Mouse (Mus musculus) ES-E14 (cell line): ENCODE results near the gene Cass4. TPM values are rescaled to one million over a fixed set of nuclear protein-coding genes. Genes with fewer than 3 reads are reported as not detected.

Experiments
- DNase-seq: peaks from one replicate; pipeline ENCODE4 v3.0.0-alpha.2; 2013; ENCODE audit warnings: low read depth, low spot score
- H3K27ac ChIP-seq: 2 replicates; pipeline ENCODE4 v1.5.1; 2012; ENCODE audit warnings: low read depth, mild to moderate bottlenecking, low read length, moderate library complexity, mixed read lengths; ENCODE audit not compliant: poor library complexity, insufficient read depth, severe bottlenecking
- H3K36me3 ChIP-seq: 2 replicates; pipeline ENCODE4 v1.6.1; 2012; ENCODE audit warnings: mild to moderate bottlenecking, low read length, moderate library complexity, mixed read lengths; ENCODE audit not compliant: control insufficient read depth, poor library complexity, insufficient read depth, severe bottlenecking
- H3K4me1 ChIP-seq, 2 experiments: fragments of 150-350 bp in 1 of 2; sonication (generic) in 1 of 2; 2 replicates each; pipeline ENCODE4 v1.6.1; 2012; ENCODE audit warnings: low read length in 2 of 2, mild to moderate bottlenecking in 1 of 2, mixed read lengths in 1 of 2; ENCODE audit not compliant: control insufficient read depth in 2 of 2, insufficient read depth in 2 of 2, poor library complexity in 1 of 2
- H3K4me3 ChIP-seq, 2 experiments: fragments of 150-350 bp in 1 of 2; sonication (generic) in 1 of 2; 2 replicates each; pipeline ENCODE4 v1.5.1; 2012; ENCODE audit warnings: low read length in 2 of 2, low read depth in 1 of 2, mild to moderate bottlenecking in 1 of 2, mixed read lengths in 1 of 2; ENCODE audit not compliant: insufficient read depth in 1 of 2, poor library complexity in 1 of 2, severe bottlenecking in 1 of 2
- H3K9ac ChIP-seq: 2 replicates; pipeline ENCODE4 v1.6.1; 2012; ENCODE audit warnings: low read depth, mild to moderate bottlenecking, low read length, mixed read lengths; ENCODE audit not compliant: poor library complexity, insufficient read depth, severe bottlenecking
- H3K9me3 ChIP-seq: fragments of 150-350 bp; sonication (generic); 2 replicates; pipeline ENCODE4 v1.6.1; 2012; ENCODE audit warnings: low read depth, mild to moderate bottlenecking, low read length; ENCODE audit not compliant: control insufficient read depth, insufficient read depth
- CHD2 ChIP-seq: IDR thresholded peaks from 2 replicates; pipeline ENCODE4 v1.6.1; 2014; ENCODE audit warnings: mild to moderate bottlenecking, low read depth, low read length, inconsistent platforms
- HCFC1 ChIP-seq: IDR thresholded peaks from 2 replicates; pipeline ENCODE4 v1.6.1; 2012; ENCODE audit warnings: low read length, inconsistent platforms, borderline replicate concordance; ENCODE audit not compliant: insufficient read depth
- MAFK ChIP-seq: IDR thresholded peaks from 2 replicates; pipeline ENCODE4 v1.6.1; 2014; ENCODE audit warnings: mild to moderate bottlenecking, low read depth, low read length, inconsistent platforms; ENCODE audit not compliant: insufficient read depth
- ZC3H11A ChIP-seq: IDR thresholded peaks from 2 replicates; pipeline ENCODE4 v1.6.1; 2012; ENCODE audit warnings: low read depth, mild to moderate bottlenecking, inconsistent platforms, low read length, borderline replicate concordance
- ZNF384 ChIP-seq: IDR thresholded peaks from 2 replicates; pipeline ENCODE4 v1.6.1; 2012; ENCODE audit warnings: low read depth, low read length, inconsistent platforms
- in situ Hi-C, 2 experiments: fragments of 600-800 bp; cut with MboI; formaldehyde crosslinking; loops; one replicate each; pipeline ENCODE4 v1.15.1; 2025; ENCODE audit warnings: low sequenced_read_pairs in 2 of 2, inconsistent platforms in 1 of 2; ENCODE audit not compliant: unreplicated experiment in 2 of 2
- total RNA-seq: library from RNA; depleted of rRNA; stranded (reverse); fragments of 300-350 nt; gene quantifications from 2 replicates; pipeline ENCODE4 v1.2.3, GENCODE M21; 2012

The Cass4 gene
- total RNA-seq, 1 experiment = 2.8 TPM

GRCm38 (mm10) chr2:172413894-172414293 is 20.3 kb downstream of the Cass4 start:
- Histone ChIP-seq H3K36me3 (no peaks in the 10 kb centered on the region; the same call in 1 of the 2 replicates), H3K9me3 (no peaks in the 10 kb centered on the region), H3K4me1 (peaks cover 0 to 6% of the 10 kb centered on the region in 2 experiments; a peak in 1 of 4 replicates), H3K4me3 (no peak overlapping the region), H3K27ac (no peak overlapping the region), H3K9ac (no peak overlapping the region)
- no peak for TF ChIP-seq ZNF384
- TF ChIP-seq ZC3H11A = no peak
- TF ChIP-seq MAFK = no peak
- TF ChIP-seq HCFC1 = no peak
- TF ChIP-seq CHD2 = no peak
- no peak for DNase-seq
- in situ Hi-C loops = no loop called here

DNA sequence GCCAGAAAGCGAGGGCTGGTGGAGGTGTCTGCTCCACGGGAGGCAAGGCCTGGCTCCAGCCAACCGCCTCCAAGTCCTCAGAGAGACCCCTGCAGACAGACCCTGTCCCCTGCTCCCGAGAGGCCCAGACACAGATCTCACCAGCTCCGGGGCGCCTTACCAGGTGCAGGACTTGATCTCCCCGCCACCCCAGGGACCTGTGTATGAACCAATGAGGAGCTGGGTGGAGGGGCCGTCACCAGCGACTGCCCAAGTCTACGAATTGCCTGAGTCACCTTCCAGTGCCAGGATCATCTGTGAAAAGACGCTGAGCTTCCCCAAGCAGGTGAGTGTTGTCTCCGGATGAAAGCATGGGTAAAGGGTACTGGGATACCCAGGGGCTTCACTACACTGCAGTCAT is 22.6 kb downstream of the Cass4 start:
- in situ Hi-C loops = no loop called here

GRCm38 (mm10) chr2:172416876-172417275 is 23.3 kb downstream of the Cass4 start:
- DNase-seq = no peak
- H3K27ac ChIP-seq = no peak overlapping the region
- in situ Hi-C loops = no loop called here
- no peak overlapping the region for H3K9ac ChIP-seq
- no peaks in the 10 kb centered on the region; the same call in 1 of the 2 replicates for H3K36me3 ChIP-seq
- H3K4me1 ChIP-seq = peaks cover 0 to 6% of the 10 kb centered on the region in 2 experiments; a peak in 1 of 4 replicates
- no peak for TF ChIP-seq CHD2
- no peak for TF ChIP-seq HCFC1
- TF ChIP-seq MAFK = no peak
- no peak for TF ChIP-seq ZNF384
- TF ChIP-seq ZC3H11A = no peak
- no peaks in the 10 kb centered on the region for H3K9me3 ChIP-seq
- no peak overlapping the region for H3K4me3 ChIP-seq

More for the DNA sequence above, 22.6 kb downstream of the Cass4 start:
- no peak for TF ChIP-seq ZNF384
- no peak for TF ChIP-seq ZC3H11A
- no peak for TF ChIP-seq MAFK
- no peak for TF ChIP-seq HCFC1
- no peak for TF ChIP-seq CHD2
- Histone ChIP-seq H3K9ac (no peak overlapping the region), H3K4me1 (peaks cover 0 to 6% of the 10 kb centered on the region in 2 experiments; a peak in 1 of 4 replicates), H3K4me3 (no peak overlapping the region), H3K27ac (no peak overlapping the region), H3K9me3 (no peaks in the 10 kb centered on the region), H3K36me3 (no peaks in the 10 kb centered on the region; the same call in 1 of the 2 replicates)
- DNase-seq = no peak

DNA sequence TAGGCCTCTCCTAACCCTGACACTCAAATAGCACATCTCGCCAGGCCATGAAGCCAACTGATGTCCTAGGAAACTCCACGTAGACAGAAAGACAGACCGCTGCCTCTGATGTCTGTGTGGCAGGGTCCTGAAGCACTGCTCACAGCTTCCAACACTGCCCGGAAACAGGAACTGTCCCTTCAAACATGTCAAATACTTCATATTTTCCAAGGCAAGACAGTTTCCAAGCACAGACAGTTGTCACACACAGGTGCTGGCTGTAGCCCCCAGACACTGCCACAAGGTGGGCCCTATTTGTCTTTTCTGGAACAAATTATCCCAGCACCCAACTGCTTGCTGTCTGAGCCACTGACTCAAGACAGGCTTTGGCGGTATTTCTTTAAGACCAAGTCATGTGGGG is 24.6 kb downstream of the Cass4 start:
- H3K9me3 ChIP-seq = no peaks in the 10 kb centered on the region
- in situ Hi-C loops = no loop called here
- no peak for DNase-seq

DNA sequence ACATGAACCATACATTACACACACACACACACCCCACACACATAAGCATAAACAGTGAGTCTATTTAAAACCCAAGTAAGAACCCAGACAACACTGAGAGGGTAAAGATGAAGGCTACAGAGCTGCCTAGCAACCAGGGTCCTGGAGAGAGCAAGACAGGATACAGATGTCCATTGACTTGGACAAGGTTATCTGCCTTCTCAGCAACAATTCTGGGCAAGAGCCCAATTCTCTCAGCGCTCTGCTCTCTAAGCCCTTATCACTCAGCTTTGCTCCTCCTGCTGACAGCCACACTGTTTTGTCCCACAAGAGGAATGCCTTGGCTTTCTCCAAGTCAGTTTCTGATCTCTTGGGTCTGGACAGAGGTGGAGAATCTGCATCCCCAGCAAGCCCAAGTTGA is 37.0 kb downstream of the Cass4 start:
- Histone ChIP-seq H3K9me3 (no peaks in the 10 kb centered on the region), H3K4me1 (no peaks in the 10 kb centered on the region)

More for the DNA sequence above, 24.6 kb downstream of the Cass4 start:
- TF ChIP-seq ZNF384 = no peak
- Histone ChIP-seq H3K4me3 (no peak overlapping the region), H3K9ac (no peak overlapping the region), H3K27ac (no peak overlapping the region), H3K36me3 (no peaks in the 10 kb centered on the region; the same call in 1 of the 2 replicates), H3K4me1 (peaks cover 0 to 3% of the 10 kb centered on the region in 2 experiments; a peak in 1 of 4 replicates)

More for the DNA sequence above, 37.0 kb downstream of the Cass4 start:
- TF ChIP-seq MAFK (no peak), CHD2 (no peak), ZNF384 (no peak), HCFC1 (no peak), ZC3H11A (no peak)
- in situ Hi-C loops = loop anchor here in 1 of 2 experiments (25.0 kb wide), 1 partner anchor 193 kb away; the partner anchor contains the start of gene Mc3r
- DNase-seq = no peak
- no peak overlapping the region for H3K4me3 ChIP-seq
- H3K9ac ChIP-seq = no peak overlapping the region
- peaks cover 3% of the 10 kb centered on the region; the same call in 1 of the 2 replicates for H3K36me3 ChIP-seq
- no peak overlapping the region for H3K27ac ChIP-seq
